Mouse (Mus musculus) bone marrow macrophage, adult 2 months (primary cell): ENCODE measurements around the gene Tmbim4.

Experiments used
- CTCF ChIP-seq: IDR thresholded peaks from 2 replicates; pipeline ENCODE4 v1.5.1; 2012; ENCODE audit warnings: low read depth, mild to moderate bottlenecking, low read length, moderate library complexity
- POLR2A ChIP-seq: IDR thresholded peaks from 2 replicates; pipeline ENCODE4 v1.6.1; 2012; ENCODE audit warnings: mild to moderate bottlenecking, low read depth, low read length, borderline replicate concordance

DNA sequence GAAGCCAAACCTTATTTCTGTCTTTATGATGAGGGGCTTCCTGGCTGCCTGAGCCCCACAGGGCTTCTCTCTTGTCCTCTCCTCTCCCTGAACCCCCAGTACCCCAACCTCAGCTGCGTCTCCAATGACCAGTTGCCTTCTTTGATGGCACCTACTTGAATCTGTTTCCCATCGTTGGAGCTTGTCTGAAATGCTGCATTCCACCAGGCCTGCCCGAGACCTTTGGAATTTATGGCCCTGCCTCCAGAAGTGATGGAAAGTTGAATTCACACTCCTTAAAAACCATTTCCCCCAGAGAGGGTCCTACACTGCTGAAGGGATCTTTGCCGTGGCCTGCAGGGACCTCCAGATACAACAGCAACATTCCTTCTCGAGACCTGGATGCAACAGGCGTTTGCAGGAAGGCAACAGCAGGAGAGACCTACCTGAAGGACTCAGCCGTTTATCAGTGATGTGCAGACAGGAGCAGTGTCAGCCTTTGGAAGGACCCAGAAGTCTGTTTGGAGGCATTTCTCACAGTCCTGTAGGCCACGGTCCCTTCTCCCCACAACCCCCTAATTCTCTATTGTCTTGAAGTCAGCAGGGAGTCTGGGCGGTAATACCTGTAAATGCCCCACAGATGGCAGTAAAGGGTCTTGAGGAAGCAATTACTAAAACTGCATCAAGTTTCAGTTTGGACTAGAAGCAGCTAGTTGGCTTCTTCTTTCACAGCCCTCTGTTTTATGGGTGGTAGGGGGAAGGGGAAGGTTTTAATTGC is 45.8 kb downstream of the Tmbim4 start:
- TF ChIP-seq CTCF: no peak
- no peak for TF ChIP-seq POLR2A
